Mouse (Mus musculus): ENCODE measurements around the gene Nup62cl. TPM values are rescaled to one million over a fixed set of nuclear protein-coding genes. Genes with fewer than 3 reads are reported as not detected.

The Nup62cl gene
- polyA plus RNA-seq (2012; ENCODE audit: insufficient read depth, insufficient read length, missing spikeins) = not detected in 2 replicates

GRCm38 (mm10) chrX:140062135-140062975 lies at the start of gene Nup62cl, which contains the start of gene Pih1h3b:
Gene Nup62cl, minus strand, starts transcription at chrX:140062712.
Gene Pih1h3b, plus strand, starts transcription at chrX:140062879.
- Histone ChIP-seq H3K4me1 (ENCODE audit: control insufficient read depth, insufficient read depth, low read length) (no peaks in the 10 kb centered on the region), H3K4me3 (ENCODE audit: insufficient read depth, low read length) (peak within 1 kb of the TSS; percentile 35), H3K27ac (ENCODE audit: insufficient read depth, low read depth, low read length) (no peak within 1 kb of the TSS)
- no peak for TF ChIP-seq CTCF (IDR thresholded peaks at IDR 0.05; ENCODE audit: low read depth, low read length)
- no peak for TF ChIP-seq POLR2A (IDR thresholded peaks at IDR 0.05; ENCODE audit: borderline replicate concordance, low read depth, low read length)

- Histone ChIP-seq H3K27ac (ENCODE audit: insufficient read depth, low read depth, low read length) (no peak overlapping the region), H3K4me1 (ENCODE audit: control insufficient read depth, insufficient read depth, low read length) (no peaks in the 10 kb centered on the region), H3K4me3 (ENCODE audit: insufficient read depth, low read length) (no peak overlapping the region)
- TF ChIP-seq CTCF (IDR thresholded peaks at IDR 0.05; ENCODE audit: low read depth, low read length) (no peak), POLR2A (IDR thresholded peaks at IDR 0.05; ENCODE audit: borderline replicate concordance, low read depth, low read length) (no peak)
Observed at GRCm38 (mm10) chrX:140094066-140094465, 31.6 kb upstream of the Nup62cl start.

DNA sequence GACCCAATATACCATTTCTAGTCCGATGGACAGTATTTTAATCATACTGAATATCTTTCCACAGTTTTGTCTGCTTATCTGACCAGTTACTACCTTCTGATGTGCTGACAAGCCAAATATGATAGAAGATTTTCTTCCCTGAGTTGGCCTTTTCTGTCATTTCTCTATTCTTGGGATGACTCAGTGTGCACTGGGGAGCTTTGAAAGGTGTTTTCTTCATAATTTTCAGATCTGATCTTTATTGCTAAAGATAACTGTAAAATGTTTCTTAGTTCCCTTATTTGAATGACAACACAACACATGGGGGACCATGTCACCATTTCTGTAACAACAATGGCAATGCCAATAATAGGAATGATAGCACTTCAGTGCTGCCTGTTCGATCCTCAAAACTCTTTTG lies 20.0 kb upstream of the Nup62cl start:
- Histone ChIP-seq H3K4me3 (ENCODE audit: insufficient read depth, low read length) (no peak overlapping the region), H3K4me1 (ENCODE audit: control insufficient read depth, insufficient read depth, low read length) (no peaks in the 10 kb centered on the region), H3K27ac (ENCODE audit: insufficient read depth, low read depth, low read length) (no peak overlapping the region)
- TF ChIP-seq POLR2A (IDR thresholded peaks at IDR 0.05; ENCODE audit: borderline replicate concordance, low read depth, low read length) (no peak), CTCF (IDR thresholded peaks at IDR 0.05; ENCODE audit: low read depth, low read length) (no peak)

- TF ChIP-seq POLR2A (IDR thresholded peaks at IDR 0.05; ENCODE audit: borderline replicate concordance, low read depth, low read length) = no peak
- TF ChIP-seq CTCF (IDR thresholded peaks at IDR 0.05; ENCODE audit: low read depth, low read length) = no peak
- Histone ChIP-seq H3K27ac (ENCODE audit: insufficient read depth, low read depth, low read length) (no peak overlapping the region), H3K4me3 (ENCODE audit: insufficient read depth, low read length) (no peak overlapping the region), H3K4me1 (ENCODE audit: control insufficient read depth, insufficient read depth, low read length) (no peaks in the 10 kb centered on the region)
Observed at GRCm38 (mm10) chrX:140060886-140061874, 1.3 kb downstream of the Nup62cl start.

DNA sequence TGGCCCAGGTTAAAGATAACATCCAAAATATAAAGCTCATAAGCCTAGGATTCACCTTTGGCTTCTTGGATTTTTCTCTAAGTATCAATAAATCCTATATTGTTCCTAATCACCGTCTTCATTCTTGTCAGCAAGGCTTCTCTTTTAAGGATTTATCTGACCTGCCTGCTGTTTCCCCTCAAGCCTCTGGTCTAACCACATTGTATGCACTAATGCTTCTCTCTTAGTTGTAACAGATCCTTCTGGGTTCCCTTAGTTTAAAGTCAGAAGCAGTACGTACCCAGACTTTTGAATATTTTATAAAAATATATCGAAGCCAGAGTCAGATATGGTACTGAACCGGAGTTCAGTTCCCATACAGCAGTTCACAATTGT lies 63.8 kb downstream of the Nup62cl start:
- Histone ChIP-seq H3K4me1 (ENCODE audit: control insufficient read depth, insufficient read depth, low read length) (peaks cover 3% of the 10 kb centered on the region; the same call in 1 of the 2 replicates), H3K4me3 (ENCODE audit: insufficient read depth, low read length) (no peak overlapping the region), H3K27ac (ENCODE audit: insufficient read depth, low read depth, low read length) (no peak overlapping the region)
- TF ChIP-seq CTCF (IDR thresholded peaks at IDR 0.05; ENCODE audit: low read depth, low read length) (no peak), POLR2A (IDR thresholded peaks at IDR 0.05; ENCODE audit: borderline replicate concordance, low read depth, low read length) (no peak)

DNA sequence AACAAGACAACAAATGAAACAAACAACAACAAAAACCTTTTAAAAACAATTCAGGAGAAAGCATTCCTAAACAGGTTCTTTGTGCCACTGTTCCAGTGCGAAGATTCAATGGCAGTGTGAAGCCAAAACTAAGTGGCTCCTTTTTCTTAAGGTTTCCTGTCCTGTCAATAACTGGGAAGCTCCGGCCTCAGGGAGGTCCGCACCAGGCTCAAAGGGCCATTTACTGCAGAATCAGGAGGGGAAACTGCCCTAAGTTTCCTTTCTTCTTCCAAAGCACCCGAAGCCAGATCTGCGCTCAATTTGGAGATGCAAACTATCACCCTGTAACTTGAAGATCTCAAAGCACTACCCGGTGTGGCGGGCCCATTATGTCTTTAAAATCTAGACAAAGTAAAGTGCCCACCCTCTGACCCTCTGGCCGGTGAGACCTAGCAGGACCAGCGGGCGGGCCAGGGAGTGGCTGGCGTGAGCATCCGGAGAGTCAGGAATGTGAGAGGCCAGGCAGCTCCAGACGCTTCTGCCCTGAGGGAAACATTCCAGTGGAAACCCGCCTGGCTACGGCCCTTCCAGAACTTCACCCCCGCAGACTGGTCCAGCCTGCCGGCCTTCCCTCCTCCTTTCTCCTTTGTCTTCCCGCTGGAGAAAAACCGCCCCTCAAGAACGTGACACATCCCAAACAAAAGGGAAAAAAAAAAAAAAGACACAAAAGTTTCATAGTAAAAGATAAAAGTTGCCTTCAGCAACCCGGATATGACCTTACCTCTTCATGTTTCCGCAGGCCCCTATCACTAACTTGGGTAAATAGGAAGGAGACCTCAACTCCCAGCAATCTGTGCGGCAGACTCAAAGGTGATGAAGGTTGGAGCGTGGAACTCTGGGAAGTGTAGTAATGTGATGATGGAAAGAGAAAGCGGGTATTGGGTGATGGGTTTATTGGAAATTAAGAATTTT lies 64.5 kb downstream of the Nup62cl start, which contains the start of gene Rbm41:
Gene Rbm41 (minus strand): TSS at position 856 of the 951 bp plus-strand sequence.
- Histone ChIP-seq H3K4me1 (ENCODE audit: control insufficient read depth, insufficient read depth, low read length) (peaks cover 3% of the 10 kb centered on the region; the same call in 1 of the 2 replicates), H3K27ac (ENCODE audit: insufficient read depth, low read depth, low read length) (no peak within 1 kb of the TSS), H3K4me3 (ENCODE audit: insufficient read depth, low read length) (peak within 1 kb of the TSS; percentile 66)
- TF ChIP-seq CTCF (IDR thresholded peaks at IDR 0.05; ENCODE audit: low read depth, low read length) (no peak), POLR2A (IDR thresholded peaks at IDR 0.05; ENCODE audit: borderline replicate concordance, low read depth, low read length) (no peak)

DNA sequence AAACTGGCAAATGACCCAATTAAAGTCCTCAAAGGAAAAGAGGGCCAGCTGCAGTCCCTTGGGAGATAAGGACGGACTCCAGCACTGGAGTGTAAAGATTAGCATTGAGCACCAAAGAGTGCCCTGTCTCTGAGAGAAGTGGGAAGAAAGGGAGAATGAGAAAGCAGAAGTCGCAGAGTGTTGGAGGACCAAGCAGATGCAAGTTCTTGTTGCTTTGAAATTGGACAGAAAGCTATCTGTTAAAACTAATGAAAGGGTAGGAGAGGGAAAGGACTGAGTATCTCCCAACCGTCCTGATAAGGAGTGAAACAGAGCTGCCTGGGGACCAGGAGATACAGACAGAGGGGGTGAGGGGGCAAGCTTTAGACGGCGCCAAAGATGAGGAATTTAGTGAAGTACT lies 80.4 kb downstream of the Nup62cl start:
- Histone ChIP-seq H3K4me1 (ENCODE audit: control insufficient read depth, insufficient read depth, low read length) (no peaks in the 10 kb centered on the region), H3K27ac (ENCODE audit: insufficient read depth, low read depth, low read length) (no peak overlapping the region)
- TF ChIP-seq POLR2A (IDR thresholded peaks at IDR 0.05; ENCODE audit: borderline replicate concordance, low read depth, low read length) (no peak), CTCF (IDR thresholded peaks at IDR 0.05; ENCODE audit: low read depth, low read length) (no peak)

More for the DNA sequence above, 80.4 kb downstream of the Nup62cl start:
- H3K4me3 ChIP-seq (ENCODE audit: insufficient read depth, low read length) = no peak overlapping the region

Other genes with a start within 250 kb of the Nup62cl start
- gene Morc4, start 191.0 kb downstream of the Nup62cl start, polyA plus RNA-seq (2012; ENCODE audit: insufficient read depth, insufficient read length, missing spikeins) = 0.51 and 0.99 TPM in 2 replicates
- 7.1 and 8.3 TPM in 2 replicates for gene Rbm41, start 64.1 kb downstream of the Nup62cl start, polyA plus RNA-seq (2012; ENCODE audit: insufficient read depth, insufficient read length, missing spikeins)
- gene Pih1h3b, start 167 bp upstream of the Nup62cl start, polyA plus RNA-seq (2012; ENCODE audit: insufficient read depth, insufficient read length, missing spikeins) = not detected in 2 replicates